14 mouse cellular contexts compared by ENCODE assay signal in the genomic region with DNA sequence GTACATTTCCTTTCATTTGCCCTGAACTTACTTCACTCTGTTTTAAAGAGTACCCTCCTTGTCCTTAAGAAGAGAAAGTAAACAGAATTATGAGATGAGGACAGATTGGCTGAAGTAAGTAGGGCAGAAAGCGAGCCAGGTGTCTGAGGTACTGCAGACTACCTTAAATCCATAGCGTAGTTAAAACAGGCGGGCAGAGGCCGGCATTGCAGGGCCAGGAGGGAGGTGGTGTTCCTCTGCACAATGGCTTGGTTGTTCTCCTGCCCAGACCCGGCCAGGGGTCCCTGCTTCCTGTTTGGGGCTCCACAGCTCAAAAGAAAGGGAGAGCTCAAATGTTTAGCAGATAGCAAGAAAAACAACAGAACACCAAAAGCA. TPM values are rescaled to one million over a fixed set of nuclear protein-coding genes. Genes with fewer than 3 reads are reported as not detected.
DNase-seq lines count a peak whose midpoint lies in the region; ATAC-seq and TF ChIP-seq lines count a peak whose summit lies in the region.
"Had no signal": no experiment of that assay in that cellular context is flagged by ENCODE, and none has a peak within 500 bp of the region (broad histone marks: within the 10 kb centered on the region; RNA-seq: fewer than 3 reads in every experiment).

No protein-coding gene starts in this region.

- no peak for TF ChIP-seq EP300 in heart, adult 2 months (IDR thresholded peaks at IDR 0.05; ENCODE audit: insufficient read depth, low read depth, low read length)
- no peak for TF ChIP-seq EP300 in liver, postnatal 0 days (IDR thresholded peaks at IDR 0.05; ENCODE audit: low read depth)

- H3K4me3 ChIP-seq in heart, embryonic 15.5 days, result no peak overlapping the region
- H3K4me3 ChIP-seq in heart, adult 2 months, result no peak overlapping the region
- H3K4me3 ChIP-seq in midbrain, postnatal 0 days (ENCODE audit: low read depth, low read length), result no peak overlapping the region
- H3K4me3 ChIP-seq in midbrain, embryonic 16.5 days (ENCODE audit: low read depth, low read length), result no peak overlapping the region
- no peak overlapping the region for H3K4me3 ChIP-seq in hindbrain, embryonic 14.5 days (replicated peaks; ENCODE audit: low read length)
- H3K4me3 ChIP-seq in limb, embryonic 14.5 days (replicated peaks; ENCODE audit: low read length), result no peak overlapping the region
- no peak overlapping the region for H3K4me3 ChIP-seq in liver, postnatal 0 days (ENCODE audit: low read depth, low read length)

- H3K4me2 ChIP-seq in heart, embryonic 15.5 days, result no peak overlapping the region
- H3K4me2 ChIP-seq in midbrain, postnatal 0 days (ENCODE audit: low read depth, low read length, poor library complexity, severe bottlenecking), result no peak overlapping the region
- H3K4me2 ChIP-seq in midbrain, embryonic 16.5 days (ENCODE audit: low read length), result no peak overlapping the region
- no peak overlapping the region for H3K4me2 ChIP-seq in hindbrain, embryonic 14.5 days (replicated peaks)
- peak overlapping the region; percentile 4; the same call in 1 of the 2 replicates for H3K4me2 ChIP-seq in limb, embryonic 14.5 days (replicated peaks; ENCODE audit: low read depth, low read length, severe bottlenecking)
- no peak overlapping the region for H3K4me2 ChIP-seq in liver, postnatal 0 days (ENCODE audit: low read depth, low read length)

- no peak for TF ChIP-seq POLR2A in heart, adult 2 months (IDR thresholded peaks at IDR 0.05; ENCODE audit: insufficient read depth, low read depth, low read length)
- no peak for TF ChIP-seq POLR2A in limb, embryonic 14.5 days (IDR thresholded peaks at IDR 0.05; ENCODE audit: borderline replicate concordance, extremely low read depth, insufficient read depth, insufficient read length)

- H3K9me3 ChIP-seq in heart, embryonic 15.5 days (replicated peaks), result no peaks in the 10 kb centered on the region
- no peaks in the 10 kb centered on the region for H3K9me3 ChIP-seq in midbrain, postnatal 0 days (ENCODE audit: low read length)
- H3K9me3 ChIP-seq in midbrain, embryonic 16.5 days (replicated peaks; ENCODE audit: control insufficient read depth, low read length, poor library complexity, severe bottlenecking), result peaks cover 12% of the 10 kb centered on the region
- 0 out of 2 replicates have a peak, but pooled peaks cover 14% of the 10 kb centered on the region for H3K9me3 ChIP-seq in hindbrain, embryonic 14.5 days (ENCODE audit: control insufficient read depth, low read length)
- H3K9me3 ChIP-seq in limb, embryonic 14.5 days (ENCODE audit: control insufficient read depth, low read length), result 0 out of 2 replicates have a peak, but pooled peaks cover 3% of the 10 kb centered on the region
- no peaks in the 10 kb centered on the region for H3K9me3 ChIP-seq in liver, postnatal 0 days (ENCODE audit: low read length)

- no peak overlapping the region for H3K9ac ChIP-seq in heart, embryonic 15.5 days
- no peak overlapping the region for H3K9ac ChIP-seq in heart, adult 2 months (ENCODE audit: low read depth, low read length)
- H3K9ac ChIP-seq in midbrain, postnatal 0 days (replicated peaks; ENCODE audit: low read length, poor library complexity, severe bottlenecking), result no peak overlapping the region
- H3K9ac ChIP-seq in midbrain, embryonic 16.5 days (ENCODE audit: low read depth, low read length), result no peak overlapping the region
- no peak overlapping the region for H3K9ac ChIP-seq in hindbrain, embryonic 14.5 days
- no peak overlapping the region for H3K9ac ChIP-seq in limb, embryonic 14.5 days (ENCODE audit: low read depth, low read length, severe bottlenecking)
- H3K9ac ChIP-seq in liver, postnatal 0 days (replicated peaks), result no peak overlapping the region

- TF ChIP-seq CTCF in heart, adult 2 months (IDR thresholded peaks at IDR 0.05), result no peak
- TF ChIP-seq CTCF in midbrain, postnatal 0 days (IDR thresholded peaks at IDR 0.05), result no peak
- no peak for TF ChIP-seq CTCF in liver, postnatal 0 days (IDR thresholded peaks at IDR 0.05; ENCODE audit: low read depth)

- intact Hi-C loops in heart, adult 2 months (cut with DNase I), result loop anchor here (5.0 kb wide), 1 partner anchor 59 kb away; a partner anchor contains a TSS

- H3K79me2 ChIP-seq in heart, adult 2 months (replicated peaks; ENCODE audit: control insufficient read depth, insufficient read depth, low read length), result no peaks in the 10 kb centered on the region

- whole genome bisulfite sequencing in heart, embryonic 15.5 days, result 35% methylated on average over 5 of the region's 5 CpGs
- WGBS in heart, adult 2 months, result 52% methylated on average over 5 of the region's 5 CpGs
- WGBS in midbrain, postnatal 0 days, result 39% methylated on average over 5 of the region's 5 CpGs
- WGBS in midbrain, embryonic 16.5 days, result 37% methylated on average over 5 of the region's 5 CpGs
- WGBS in hindbrain, embryonic 14.5 days, result 35% methylated on average over 5 of the region's 5 CpGs
- WGBS in limb, embryonic 14.5 days, result 11% methylated on average over 5 of the region's 5 CpGs
- 34% methylated on average over 5 of the region's 5 CpGs for WGBS in liver, postnatal 0 days (ENCODE audit: insufficient replicate concordance)

- peak overlapping the region; percentile 79 for H3K27ac ChIP-seq in heart, embryonic 15.5 days
- H3K27ac ChIP-seq in heart, adult 2 months, result no peak overlapping the region
- no peak overlapping the region for H3K27ac ChIP-seq in midbrain, postnatal 0 days (ENCODE audit: low read depth, low read length)
- H3K27ac ChIP-seq in midbrain, embryonic 16.5 days (ENCODE audit: low read length), result no peak overlapping the region
- H3K27ac ChIP-seq in hindbrain, embryonic 14.5 days, result peak overlapping the region; percentile 55; the same call in 1 of the 2 replicates
- peak overlapping the region; percentile 96 for H3K27ac ChIP-seq in limb, embryonic 14.5 days (replicated peaks; ENCODE audit: low read depth, low read length)
- H3K27ac ChIP-seq in liver, postnatal 0 days (ENCODE audit: low read depth), result no peak overlapping the region

- H3K4me1 ChIP-seq in heart, embryonic 15.5 days (replicated peaks), result peaks cover 34% of the 10 kb centered on the region
- H3K4me1 ChIP-seq in heart, adult 2 months (ENCODE audit: control insufficient read depth, insufficient read depth, low read length), result peaks cover 12% of the 10 kb centered on the region
- H3K4me1 ChIP-seq in midbrain, postnatal 0 days (ENCODE audit: insufficient read depth, low read length), result peaks cover 4% of the 10 kb centered on the region; the same call in 1 of the 2 replicates
- peaks cover 5% of the 10 kb centered on the region for H3K4me1 ChIP-seq in midbrain, embryonic 16.5 days (ENCODE audit: control insufficient read depth, insufficient read depth, low read length)
- peaks cover 16% of the 10 kb centered on the region; the same call in 1 of the 2 replicates for H3K4me1 ChIP-seq in hindbrain, embryonic 14.5 days (replicated peaks; ENCODE audit: control insufficient read depth, insufficient read depth, low read length)
- H3K4me1 ChIP-seq in limb, embryonic 14.5 days (ENCODE audit: control insufficient read depth, insufficient read depth, low read length), result peaks cover 50% of the 10 kb centered on the region
- H3K4me1 ChIP-seq in liver, postnatal 0 days (ENCODE audit: insufficient read depth), result peaks cover 13% of the 10 kb centered on the region

- H3K36me3 ChIP-seq in heart, embryonic 15.5 days, result no peaks in the 10 kb centered on the region
- H3K36me3 ChIP-seq in heart, adult 2 months (ENCODE audit: control insufficient read depth, insufficient read depth, low read length), result peaks cover 3% of the 10 kb centered on the region
- no peaks in the 10 kb centered on the region for H3K36me3 ChIP-seq in midbrain, postnatal 0 days (ENCODE audit: insufficient read depth, low read length)
- H3K36me3 ChIP-seq in midbrain, embryonic 16.5 days (ENCODE audit: control insufficient read depth, insufficient read depth, low read length), result no peaks in the 10 kb centered on the region
- H3K36me3 ChIP-seq in hindbrain, embryonic 14.5 days (replicated peaks; ENCODE audit: control insufficient read depth, insufficient read depth), result no peaks in the 10 kb centered on the region
- H3K36me3 ChIP-seq in limb, embryonic 14.5 days (ENCODE audit: control insufficient read depth, insufficient read depth, low read length), result 0 out of 2 replicates have a peak, but pooled peaks cover 7% of the 10 kb centered on the region
- H3K36me3 ChIP-seq in liver, postnatal 0 days (replicated peaks; ENCODE audit: insufficient read depth, low read length), result no peaks in the 10 kb centered on the region

- no peak for DNase-seq in heart, adult 2 months
- DNase-seq in midbrain, postnatal 0 days (ENCODE audit: low spot score), result peak; percentile 17
- DNase-seq in hindbrain, embryonic 14.5 days (ENCODE audit: low spot score), result no peak
- peak; percentile 58 for DNase-seq in limb, embryonic 14.5 days (ENCODE audit: low spot score)
- no peak for DNase-seq in ovary, postnatal 10 days (ENCODE audit: low spot score)
- no peak for DNase-seq in liver, postnatal 0 days
- DNase-seq: gastrocnemius, postnatal 14 days; kidney, postnatal 14 days had no signal

- ATAC-seq in heart, embryonic 15.5 days (replicated peaks; ENCODE audit: insufficient number of reproducible peaks, insufficient read depth, low FRiP score, low read depth), result no peak
- no peak for ATAC-seq in midbrain, postnatal 0 days (ENCODE audit: low FRiP score)
- no peak for ATAC-seq in midbrain, embryonic 16.5 days
- ATAC-seq in hindbrain, embryonic 14.5 days (ENCODE audit: low FRiP score), result no peak
- peak; percentile 32 for ATAC-seq in limb, embryonic 14.5 days (ENCODE audit: low FRiP score, low read depth)
- no peak for ATAC-seq in liver, postnatal 0 days
- ATAC-seq: activated CD4-positive, CD25-positive, alpha-beta regulatory T cell, adult 4 months had no signal

- H3K27me3 ChIP-seq in heart, embryonic 15.5 days, result no peaks in the 10 kb centered on the region
- H3K27me3 ChIP-seq in heart, adult 2 months (ENCODE audit: control insufficient read depth, insufficient read depth, low read length), result no peaks in the 10 kb centered on the region
- no peaks in the 10 kb centered on the region for H3K27me3 ChIP-seq in midbrain, postnatal 0 days (ENCODE audit: insufficient read depth, low read length)
- H3K27me3 ChIP-seq in midbrain, embryonic 16.5 days (ENCODE audit: control insufficient read depth, insufficient read depth, low read depth, low read length), result no peaks in the 10 kb centered on the region
- no peaks in the 10 kb centered on the region for H3K27me3 ChIP-seq in hindbrain, embryonic 14.5 days (ENCODE audit: control insufficient read depth, insufficient read depth, low read length)
- no peaks in the 10 kb centered on the region for H3K27me3 ChIP-seq in limb, embryonic 14.5 days (ENCODE audit: control insufficient read depth, insufficient read depth, low read length)
- H3K27me3 ChIP-seq in liver, postnatal 0 days (ENCODE audit: insufficient read depth, low read length), result no peaks in the 10 kb centered on the region

RNA-seq across cellular contexts. Expression of a gene that starts 57.0 kb away (rescaled TPM):
- polyA plus RNA-seq in heart, embryonic 15.5 days (2015; fragmentation: Nextera tagmentation; extraction: Ambion mirVana), result not detected in 2 replicates
- not detected for total RNA-seq in heart, adult 2 months (2021)
- not detected in 2 replicates for polyA plus RNA-seq in heart, adult 2 months (2012; rRNA removed)
- total RNA-seq in midbrain, postnatal 0 days (2014; rRNA removed), result not detected in 2 replicates
- polyA plus RNA-seq in midbrain, postnatal 0 days (2015; fragmentation: Nextera tagmentation; extraction: Ambion mirVana), result 0.33 and 0.47 TPM in 2 replicates
- polyA plus RNA-seq in midbrain, embryonic 16.5 days (2015; fragmentation: Nextera tagmentation; extraction: Ambion mirVana), result 0.19 TPM in 1 of 2 replicates, not detected in the other
- 0.20 TPM in 1 of 2 replicates, not detected in the other for polyA plus RNA-seq in hindbrain, embryonic 14.5 days (2014; fragmentation: Nextera tagmentation; extraction: Ambion mirVana)
- not detected in 2 replicates for polyA plus RNA-seq in limb, embryonic 14.5 days (2012; rRNA removed)
- polyA plus RNA-seq in limb, embryonic 14.5 days (2014; fragmentation: Nextera tagmentation; extraction: Ambion mirVana), result not detected in 2 replicates
- not detected in 2 replicates for polyA plus RNA-seq in liver, postnatal 0 days (2015; fragmentation: Nextera tagmentation; extraction: Ambion mirVana)
- total RNA-seq: gastrocnemius, postnatal 14 days; left cerebral cortex, postnatal 36 days; megakaryocyte, adult 5-6 weeks had no signal
- polyA plus RNA-seq: activated CD4-positive, CD25-positive, alpha-beta regulatory T cell, adult 4 months; spleen, adult 2 months had no signal

Comparison
In these comparisons a context has a peak if more than half of its experiments do, and no peak if none do; other contexts are left out.
1. H3K27ac ChIP-seq: peak in heart, embryonic 15.5 days (single experiment), hindbrain, embryonic 14.5 days (single experiment) and limb, embryonic 14.5 days (single experiment); none in heart, adult 2 months (single experiment), midbrain, postnatal 0 days (single experiment), midbrain, embryonic 16.5 days (single experiment) and liver, postnatal 0 days (single experiment).
2. DNase-seq: peak in midbrain, postnatal 0 days (single experiment) and limb, embryonic 14.5 days (single experiment); none in heart, adult 2 months (0 of 2), hindbrain, embryonic 14.5 days (single experiment), ovary, postnatal 10 days (single experiment) and liver, postnatal 0 days (single experiment).